Mouse (Mus musculus): ENCODE data around the gene Nfatc4. TPM values are rescaled to one million over a fixed set of nuclear protein-coding genes. Genes with fewer than 3 reads are reported as not detected.

Nfatc4 gene
- total RNA-seq, 2 experiments from 2014 or later: not detected

DNA sequence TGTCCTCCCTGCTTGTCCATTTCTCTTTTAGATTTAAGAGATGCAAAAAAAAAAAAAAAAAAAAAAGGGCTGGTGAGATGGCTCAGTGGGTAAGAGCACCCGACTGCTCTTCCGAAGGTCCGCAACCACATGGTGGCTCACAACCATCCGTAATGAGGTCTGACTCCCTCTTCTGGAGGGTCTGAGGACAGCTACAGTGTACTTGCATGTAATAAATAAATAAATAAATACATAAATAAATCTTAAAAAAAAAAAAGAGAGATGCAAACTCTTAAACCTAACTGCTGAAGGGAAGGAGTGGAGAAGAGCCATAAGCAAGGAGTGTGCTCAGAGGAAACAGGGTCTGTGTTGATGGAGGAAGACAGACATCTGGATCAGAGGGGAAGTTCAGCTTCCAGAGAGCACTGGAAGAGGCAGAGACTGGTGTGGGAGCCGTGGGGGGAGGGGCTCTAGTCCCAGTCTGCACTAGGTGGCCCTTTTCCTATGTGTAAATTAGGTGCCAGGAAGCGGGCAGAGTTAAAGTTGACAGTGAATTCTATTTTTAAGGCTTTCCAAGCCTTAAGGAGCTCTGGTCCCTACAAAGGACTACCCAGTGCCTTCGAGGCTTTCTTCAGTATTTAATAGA, 55.5 kb downstream of the Nfatc4 start:
- ATAC-seq (replicated peaks; ENCODE audit: low FRiP score, poor library complexity, severe bottlenecking): no peak

DNA sequence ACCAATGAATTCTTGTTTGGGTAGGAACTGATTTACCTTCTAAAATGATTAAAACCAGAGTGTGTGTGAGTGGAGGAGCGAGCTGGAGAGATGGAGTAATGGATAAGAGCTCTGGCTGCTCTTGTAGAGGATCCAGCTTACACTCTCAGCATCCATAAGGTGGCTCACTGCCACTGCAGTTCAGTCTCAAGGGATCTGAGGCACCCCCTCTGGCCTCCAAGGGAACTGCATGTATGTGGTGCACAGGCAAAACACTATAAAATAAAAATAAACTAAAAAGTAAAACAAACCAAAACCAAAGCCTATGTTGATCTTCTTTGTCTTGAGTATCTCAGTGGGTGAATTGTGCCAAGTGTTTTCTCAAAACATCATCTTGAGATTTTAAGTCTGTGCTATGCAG, 56.7 kb downstream of the Nfatc4 start:
- ATAC-seq (replicated peaks; ENCODE audit: low FRiP score, poor library complexity, severe bottlenecking): no peak

DNA sequence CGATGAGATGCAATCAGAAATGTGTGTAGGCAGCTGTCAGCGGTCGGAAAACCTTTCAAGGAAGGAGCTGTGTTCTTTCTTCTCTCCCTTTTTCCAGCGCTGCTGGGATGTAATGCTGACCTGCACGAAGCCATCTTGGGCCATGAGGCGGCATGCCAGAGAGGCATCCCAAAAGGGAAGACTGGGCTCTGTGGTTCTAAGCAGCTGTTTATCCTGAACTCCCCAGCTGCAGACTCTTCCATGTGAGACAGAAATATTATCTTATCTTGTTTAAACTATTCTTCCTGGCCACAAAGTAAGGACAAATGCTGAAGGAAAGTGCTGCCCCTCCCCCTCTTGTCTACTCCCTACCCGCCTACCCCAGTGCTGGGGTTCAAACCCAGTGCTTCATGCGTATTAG, 58.0 kb downstream of the Nfatc4 start:
- ATAC-seq (replicated peaks; ENCODE audit: low FRiP score, poor library complexity, severe bottlenecking): no peak

DNA sequence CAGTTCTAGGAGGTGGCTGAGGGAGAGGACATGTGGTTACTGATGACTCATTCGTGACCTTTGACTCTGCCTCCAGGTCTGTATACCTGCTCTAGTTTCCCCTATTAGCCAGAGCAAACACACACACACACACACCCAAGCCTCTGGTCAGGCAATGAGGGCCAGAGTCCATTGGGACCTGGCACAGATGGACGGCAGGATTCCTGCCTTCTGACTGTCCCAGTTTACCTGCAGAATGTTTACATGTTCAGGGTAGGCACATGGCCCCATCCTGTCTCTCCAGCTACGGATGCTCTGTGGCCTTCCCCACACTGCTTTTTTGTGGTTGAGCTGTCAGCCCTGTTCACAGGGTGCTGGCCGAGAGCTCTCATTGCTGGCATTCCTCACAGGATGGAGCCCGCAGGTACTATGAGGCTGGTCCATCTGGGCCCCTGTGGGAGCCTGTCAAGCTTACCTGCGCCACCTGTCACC, 59.3 kb downstream of the Nfatc4 start:
- no peak for ATAC-seq (replicated peaks; ENCODE audit: low FRiP score, poor library complexity, severe bottlenecking)

DNA sequence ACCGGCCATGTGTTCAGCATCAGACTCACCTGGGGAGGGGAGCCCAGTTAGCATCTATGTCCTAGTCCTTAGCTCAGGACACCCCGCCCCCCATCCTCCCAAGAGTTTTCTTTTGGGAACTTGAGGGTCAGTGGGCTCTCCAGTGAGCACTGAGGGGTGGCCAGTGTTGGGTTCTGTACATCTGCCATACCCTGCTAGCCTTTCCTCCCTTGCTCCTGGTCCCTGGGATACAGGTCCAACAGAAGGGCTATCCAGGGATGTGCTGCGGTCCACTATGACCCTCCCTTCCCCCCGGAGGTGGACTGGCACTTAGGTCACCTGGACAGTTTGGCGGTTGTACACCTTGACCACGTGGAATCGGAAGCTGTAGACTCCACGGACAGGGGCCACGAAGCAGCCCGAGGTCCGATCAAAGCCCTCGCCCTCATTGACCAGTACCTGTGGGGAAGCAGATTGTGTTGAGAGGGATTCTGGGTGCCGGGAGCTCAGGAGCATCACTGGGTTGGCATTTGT, 60.3 kb downstream of the Nfatc4 start:
- no peak for ATAC-seq (replicated peaks; ENCODE audit: low FRiP score, poor library complexity, severe bottlenecking)

Other genes with a start within 250 kb of the Nfatc4 start
Only the 30 nearest of the 34 such genes appear.
- gene Psme2, start 232.0 kb upstream of the Nfatc4 start, total RNA-seq (2015; ENCODE audit: low replicate concordance): 112 and 141 TPM in 2 replicates
- 45.1 and 109 TPM in 2 replicates for gene Psme2, start 232.0 kb upstream of the Nfatc4 start, total RNA-seq (2017; ENCODE audit: low replicate concordance)
- 20.2 and 22.2 TPM in 2 replicates for gene Rnf31, start 231.4 kb upstream of the Nfatc4 start, total RNA-seq (2015; ENCODE audit: low replicate concordance)
- gene Rnf31, start 231.4 kb upstream of the Nfatc4 start, total RNA-seq (2017; ENCODE audit: low replicate concordance): 31.8 and 34.7 TPM in 2 replicates
- gene Irf9, start 219.6 kb upstream of the Nfatc4 start, total RNA-seq (2015; ENCODE audit: low replicate concordance): 70.8 and 89.0 TPM in 2 replicates
- 87.4 and 106 TPM in 2 replicates for gene Irf9, start 219.6 kb upstream of the Nfatc4 start, total RNA-seq (2017; ENCODE audit: low replicate concordance)
- gene Rec8, start 205.1 kb upstream of the Nfatc4 start, total RNA-seq (2015; ENCODE audit: low replicate concordance): 6.5 TPM in 1 of 2 replicates, not detected in the other
- 1.4 and 7.7 TPM in 2 replicates for gene Rec8, start 205.1 kb upstream of the Nfatc4 start, total RNA-seq (2017; ENCODE audit: low replicate concordance)
- 29.9 and 46.5 TPM in 2 replicates for gene Ipo4, start 187.2 kb upstream of the Nfatc4 start, total RNA-seq (2015; ENCODE audit: low replicate concordance)
- gene Ipo4, start 187.2 kb upstream of the Nfatc4 start, total RNA-seq (2017; ENCODE audit: low replicate concordance): 18.1 and 53.9 TPM in 2 replicates
- gene Gm49378, start 185.2 kb upstream of the Nfatc4 start, total RNA-seq (2015; ENCODE audit: low replicate concordance): 12.3 and 17.2 TPM in 2 replicates
- gene Gm49378, start 185.2 kb upstream of the Nfatc4 start, total RNA-seq (2017; ENCODE audit: low replicate concordance): 3.5 and 7.0 TPM in 2 replicates
- 39.8 and 58.4 TPM in 2 replicates for gene Tm9sf1, start 179.3 kb upstream of the Nfatc4 start, total RNA-seq (2015; ENCODE audit: low replicate concordance)
- gene Tm9sf1, start 179.3 kb upstream of the Nfatc4 start, total RNA-seq (2017; ENCODE audit: low replicate concordance): 47.0 and 64.3 TPM in 2 replicates
- gene Tssk4, start 173.0 kb upstream of the Nfatc4 start, total RNA-seq (2015; ENCODE audit: low replicate concordance): 6.5 TPM in 1 of 2 replicates, not detected in the other
- gene Tssk4, start 173.0 kb upstream of the Nfatc4 start, total RNA-seq (2017; ENCODE audit: low replicate concordance): 1.3 and 2.5 TPM in 2 replicates
- 14.3 and 20.5 TPM in 2 replicates for gene Mdp1, start 162.6 kb upstream of the Nfatc4 start, total RNA-seq (2015; ENCODE audit: low replicate concordance)
- gene Mdp1, start 162.6 kb upstream of the Nfatc4 start, total RNA-seq (2017; ENCODE audit: low replicate concordance): 2.3 and 14.9 TPM in 2 replicates
- 1.7 and 3.6 TPM in 2 replicates for gene Gmpr2, start 151.2 kb upstream of the Nfatc4 start, total RNA-seq (2015; ENCODE audit: low replicate concordance)
- 9.0 and 14.1 TPM in 2 replicates for gene Gmpr2, start 151.2 kb upstream of the Nfatc4 start, total RNA-seq (2017; ENCODE audit: low replicate concordance)
- 105 and 189 TPM in 2 replicates for gene Nedd8, start 151.0 kb upstream of the Nfatc4 start, total RNA-seq (2015; ENCODE audit: low replicate concordance)
- 102 and 138 TPM in 2 replicates for gene Nedd8, start 151.0 kb upstream of the Nfatc4 start, total RNA-seq (2017; ENCODE audit: low replicate concordance)
- gene Tinf2, start 141.3 kb upstream of the Nfatc4 start, total RNA-seq (2015; ENCODE audit: low replicate concordance): 39.6 and 50.7 TPM in 2 replicates
- 31.5 and 57.4 TPM in 2 replicates for gene Tinf2, start 141.3 kb upstream of the Nfatc4 start, total RNA-seq (2017; ENCODE audit: low replicate concordance)
- gene Tgm1, start 109.2 kb upstream of the Nfatc4 start, total RNA-seq (2015; ENCODE audit: low replicate concordance): 1.4 and 4.6 TPM in 2 replicates
- 1.8 TPM in 1 of 2 replicates, not detected in the other for gene Tgm1, start 109.2 kb upstream of the Nfatc4 start, total RNA-seq (2017; ENCODE audit: low replicate concordance)
- gene Rabggta, start 100.9 kb upstream of the Nfatc4 start, total RNA-seq (2015; ENCODE audit: low replicate concordance): 2.9 and 6.3 TPM in 2 replicates
- 6.0 TPM in 1 of 2 replicates, not detected in the other for gene Rabggta, start 100.9 kb upstream of the Nfatc4 start, total RNA-seq (2017; ENCODE audit: low replicate concordance)
- gene Dhrs1, start 77.5 kb upstream of the Nfatc4 start, total RNA-seq (2015; ENCODE audit: low replicate concordance): 6.7 and 39.3 TPM in 2 replicates
- gene Dhrs1, start 77.5 kb upstream of the Nfatc4 start, total RNA-seq (2017; ENCODE audit: low replicate concordance): 0.76 and 10.4 TPM in 2 replicates
- 5.9 and 8.6 TPM in 2 replicates for gene Nop9, start 77.5 kb upstream of the Nfatc4 start, total RNA-seq (2015; ENCODE audit: low replicate concordance)
- gene Nop9, start 77.5 kb upstream of the Nfatc4 start, total RNA-seq (2017; ENCODE audit: low replicate concordance): 7.2 and 11.7 TPM in 2 replicates
- gene Cideb, start 64.7 kb upstream of the Nfatc4 start, total RNA-seq (2015; ENCODE audit: low replicate concordance): not detected in 2 replicates
- gene Cideb, start 64.7 kb upstream of the Nfatc4 start, total RNA-seq (2017; ENCODE audit: low replicate concordance): not detected in 2 replicates
- gene Ltb4r2, start 61.7 kb upstream of the Nfatc4 start, total RNA-seq (2015; ENCODE audit: low replicate concordance): not detected in 2 replicates
- gene Ltb4r2, start 61.7 kb upstream of the Nfatc4 start, total RNA-seq (2017; ENCODE audit: low replicate concordance): not detected in 2 replicates
- gene Ltb4r1, start 57.2 kb upstream of the Nfatc4 start, total RNA-seq (2015; ENCODE audit: low replicate concordance): 8.8 and 11.9 TPM in 2 replicates
- 2.8 and 8.9 TPM in 2 replicates for gene Ltb4r1, start 57.2 kb upstream of the Nfatc4 start, total RNA-seq (2017; ENCODE audit: low replicate concordance)
- not detected in 2 replicates for gene Adcy4, start 39.0 kb upstream of the Nfatc4 start, total RNA-seq (2015; ENCODE audit: low replicate concordance)
- gene Adcy4, start 39.0 kb upstream of the Nfatc4 start, total RNA-seq (2017; ENCODE audit: low replicate concordance): not detected in 2 replicates
- 18.4 and 28.1 TPM in 2 replicates for gene Ripk3, start 34.3 kb upstream of the Nfatc4 start, total RNA-seq (2015; ENCODE audit: low replicate concordance)
- gene Ripk3, start 34.3 kb upstream of the Nfatc4 start, total RNA-seq (2017; ENCODE audit: low replicate concordance): 2.3 and 33.1 TPM in 2 replicates
- gene Nynrin, start 30.9 kb downstream of the Nfatc4 start, total RNA-seq (2015; ENCODE audit: low replicate concordance): under 0.01 and 4.2 TPM in 2 replicates
- gene Nynrin, start 30.9 kb downstream of the Nfatc4 start, total RNA-seq (2017; ENCODE audit: low replicate concordance): 0.26 and 0.45 TPM in 2 replicates
- 0.42 TPM in 1 of 2 replicates, not detected in the other for gene Cbln3, start 61.2 kb downstream of the Nfatc4 start, total RNA-seq (2015; ENCODE audit: low replicate concordance)
- not detected in 2 replicates for gene Cbln3, start 61.2 kb downstream of the Nfatc4 start, total RNA-seq (2017; ENCODE audit: low replicate concordance)
- gene Khnyn, start 61.8 kb downstream of the Nfatc4 start, total RNA-seq (2015; ENCODE audit: low replicate concordance): 3.2 and 3.8 TPM in 2 replicates
- gene Khnyn, start 61.8 kb downstream of the Nfatc4 start, total RNA-seq (2017; ENCODE audit: low replicate concordance): 5.0 and 8.1 TPM in 2 replicates
- 5.4 and 5.9 TPM in 2 replicates for gene Sdr39u1, start 77.1 kb downstream of the Nfatc4 start, total RNA-seq (2015; ENCODE audit: low replicate concordance)
- gene Sdr39u1, start 77.1 kb downstream of the Nfatc4 start, total RNA-seq (2017; ENCODE audit: low replicate concordance): 0.64 TPM in 1 of 2 replicates, not detected in the other
- not detected in 2 replicates for gene Cma1, start 121.5 kb downstream of the Nfatc4 start, total RNA-seq (2015; ENCODE audit: low replicate concordance)
- gene Cma1, start 121.5 kb downstream of the Nfatc4 start, total RNA-seq (2017; ENCODE audit: low replicate concordance): not detected in 2 replicates
- gene Cma2, start 127.8 kb downstream of the Nfatc4 start, total RNA-seq (2015; ENCODE audit: low replicate concordance): not detected in 2 replicates
- gene Cma2, start 127.8 kb downstream of the Nfatc4 start, total RNA-seq (2017; ENCODE audit: low replicate concordance): not detected in 2 replicates
- not detected in 2 replicates for gene Mcpt1, start 194.8 kb downstream of the Nfatc4 start, total RNA-seq (2015; ENCODE audit: low replicate concordance)
- gene Mcpt1, start 194.8 kb downstream of the Nfatc4 start, total RNA-seq (2017; ENCODE audit: low replicate concordance): 1.8 TPM in 1 of 2 replicates, not detected in the other
- not detected in 2 replicates for gene Mcpt9, start 207.4 kb downstream of the Nfatc4 start, total RNA-seq (2015; ENCODE audit: low replicate concordance)
- gene Mcpt9, start 207.4 kb downstream of the Nfatc4 start, total RNA-seq (2017; ENCODE audit: low replicate concordance): not detected in 2 replicates
- gene Mcpt2, start 218.9 kb downstream of the Nfatc4 start, total RNA-seq (2015; ENCODE audit: low replicate concordance): not detected in 2 replicates
- gene Mcpt2, start 218.9 kb downstream of the Nfatc4 start, total RNA-seq (2017; ENCODE audit: low replicate concordance): not detected in 2 replicates

All from erythroid progenitor cell, adult 5-6 weeks (primary cell).